Mouse (Mus musculus) mesoderm, embryonic 11.5 days (tissue): Measurements from ENCODE around the gene Grk1.

ENCODE experiments used
- DNase-seq: peaks from one replicate; pipeline ENCODE4 v3.0.0-alpha.2; 2012; ENCODE audit warnings: low read depth, low spot score

The Grk1 gene

DNA sequence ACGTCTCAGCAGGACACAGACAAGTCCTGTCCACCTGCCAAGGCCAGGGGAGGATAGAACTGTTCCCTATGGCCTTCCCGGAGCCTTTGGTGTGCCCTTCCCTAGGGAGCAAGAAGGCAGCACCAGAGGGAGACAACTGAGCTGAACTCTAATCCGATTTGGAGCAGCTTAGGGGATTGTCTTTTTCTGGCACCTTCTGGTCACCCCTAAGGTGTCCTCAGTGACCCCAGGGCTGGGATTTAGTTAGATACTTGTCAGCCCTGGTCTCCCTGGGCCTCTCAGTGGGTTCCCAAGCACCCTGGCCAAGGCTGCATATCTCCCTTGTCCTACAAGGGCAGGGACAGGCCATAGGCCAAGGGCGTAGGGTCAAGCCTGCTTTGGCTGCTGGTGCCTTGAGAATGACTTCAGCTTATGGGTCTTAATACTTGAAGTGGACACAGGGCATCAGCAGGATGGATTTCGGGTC is at the start of gene Grk1:
TSS of gene Grk1 (plus strand) at position 416 of the 466 bp plus-strand sequence.
- no peak for DNase-seq

DNA sequence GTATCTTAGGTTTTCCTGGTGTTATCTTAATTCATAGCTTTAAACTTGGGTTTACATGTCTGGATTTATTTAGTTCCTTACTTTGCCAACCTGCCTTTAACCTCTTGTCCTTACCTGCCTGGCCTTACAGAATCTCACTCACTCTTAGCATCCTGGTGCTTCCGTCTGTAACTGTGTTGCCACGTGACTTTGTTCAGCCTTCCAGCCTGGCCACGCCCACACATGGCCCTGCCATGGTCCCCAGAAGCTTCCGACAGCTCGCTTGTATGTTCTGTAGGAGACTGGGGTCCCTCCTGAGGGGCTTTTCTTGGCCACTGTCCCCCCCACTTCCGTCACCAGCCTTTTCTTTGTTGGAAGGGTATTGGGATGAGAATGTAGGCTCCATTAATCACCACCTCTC is 48.7 kb upstream of the Grk1 start:
- no peak for DNase-seq

DNA sequence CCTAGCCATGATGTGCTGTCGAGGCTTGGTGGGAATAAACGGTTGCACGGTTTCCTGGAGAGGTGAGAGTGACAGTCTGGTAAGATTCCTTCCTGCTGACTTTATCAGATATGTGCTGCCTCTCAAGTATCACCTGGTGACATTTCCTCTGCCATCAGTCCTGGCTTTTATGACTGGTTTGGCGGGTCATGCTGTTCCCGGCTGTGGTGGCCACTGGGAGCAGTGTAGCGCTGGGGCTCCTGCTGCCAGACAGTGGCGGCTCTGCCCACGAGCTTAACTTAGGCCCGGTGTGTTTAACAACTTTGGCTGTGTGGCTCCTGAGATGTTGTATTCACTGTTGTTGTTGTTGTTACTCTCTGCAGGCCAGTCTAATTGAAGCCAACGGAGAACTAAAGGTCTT is 48.2 kb upstream of the Grk1 start:
- DNase-seq = no peak

DNA sequence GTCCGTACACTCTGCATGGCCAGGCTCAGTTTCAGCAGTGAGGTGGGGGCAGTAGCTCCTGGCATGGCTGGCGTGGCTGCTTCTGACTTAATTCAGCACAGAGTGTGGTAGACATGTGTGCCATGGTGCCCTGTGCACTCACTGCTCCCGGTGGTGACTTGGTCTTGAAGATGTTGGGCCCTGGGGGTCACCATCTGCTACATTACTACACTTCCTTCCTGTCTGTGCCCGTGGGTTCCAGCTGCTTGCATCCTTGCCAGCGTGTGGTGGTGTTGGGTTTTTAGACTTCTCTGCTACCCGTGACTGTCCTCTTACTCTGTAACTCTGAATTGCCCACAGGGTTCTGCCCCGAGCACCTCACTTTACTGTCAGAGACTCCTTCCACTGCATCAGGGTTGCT is 44.7 kb upstream of the Grk1 start:
- DNase-seq = no peak

DNA sequence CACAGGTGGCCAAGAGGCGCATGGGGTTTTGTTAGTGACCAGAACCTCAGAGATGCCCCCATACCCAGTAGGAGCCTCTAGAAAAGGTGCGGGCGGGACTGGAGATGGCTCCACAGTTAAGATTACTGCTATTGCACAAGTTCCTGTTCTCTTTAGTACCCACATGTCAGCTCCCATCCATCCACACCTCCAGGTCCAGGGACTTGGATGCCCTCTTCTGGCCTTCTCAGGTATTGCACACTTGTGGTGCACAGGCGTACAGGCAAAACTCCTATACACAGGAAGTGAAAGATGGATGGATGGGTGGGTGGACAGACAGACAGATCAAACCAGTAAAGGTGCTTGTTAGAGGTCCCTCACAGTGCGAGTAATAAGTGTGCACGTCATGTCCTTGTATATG is 43.0 kb upstream of the Grk1 start:
- DNase-seq = peak; percentile 19

DNA sequence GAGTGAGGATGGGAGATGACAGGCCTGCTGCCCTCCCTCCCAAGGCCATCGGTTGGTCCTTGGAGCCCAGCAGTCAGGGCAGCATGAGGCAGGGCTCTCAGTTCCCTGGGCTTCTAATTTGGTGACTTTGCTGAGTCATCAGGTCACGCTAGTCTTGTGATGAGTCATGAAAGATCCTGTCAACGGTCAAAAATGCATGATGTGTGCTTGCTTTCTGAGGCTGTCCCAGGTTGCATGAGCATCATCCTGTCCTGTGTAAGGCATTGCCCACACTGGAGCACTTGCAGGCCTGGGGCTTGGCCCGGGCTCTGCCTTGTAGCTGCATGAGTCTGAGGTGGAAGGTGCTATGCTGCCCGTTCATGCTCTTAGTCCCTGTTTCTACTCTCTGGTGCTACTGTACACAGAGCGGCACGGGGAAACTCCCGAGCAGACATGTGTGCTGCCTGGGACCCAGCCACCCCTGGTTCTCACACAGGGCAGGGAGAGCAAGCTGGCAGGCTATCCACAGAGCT is 31.7 kb upstream of the Grk1 start:
- DNase-seq = no peak

DNA sequence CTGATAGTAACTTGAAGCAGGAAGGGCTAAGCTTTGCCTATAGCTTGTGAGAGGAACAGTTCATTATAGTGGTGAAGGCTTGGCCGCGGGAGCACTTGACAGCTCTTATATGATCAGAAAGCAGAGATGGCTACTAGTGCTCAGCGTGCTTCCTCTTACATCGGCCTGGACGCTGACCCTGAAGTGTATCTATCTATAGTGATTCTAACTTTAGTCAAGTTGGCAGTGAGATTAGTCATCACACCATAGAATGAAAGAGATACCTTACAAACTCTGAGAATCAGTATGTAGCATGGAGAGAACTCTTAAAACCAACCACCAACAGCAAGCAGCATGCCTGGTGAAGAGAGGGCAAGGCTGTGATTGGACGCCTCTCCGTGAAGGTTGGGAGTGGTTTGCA is 23.3 kb upstream of the Grk1 start:
- DNase-seq = no peak

DNA sequence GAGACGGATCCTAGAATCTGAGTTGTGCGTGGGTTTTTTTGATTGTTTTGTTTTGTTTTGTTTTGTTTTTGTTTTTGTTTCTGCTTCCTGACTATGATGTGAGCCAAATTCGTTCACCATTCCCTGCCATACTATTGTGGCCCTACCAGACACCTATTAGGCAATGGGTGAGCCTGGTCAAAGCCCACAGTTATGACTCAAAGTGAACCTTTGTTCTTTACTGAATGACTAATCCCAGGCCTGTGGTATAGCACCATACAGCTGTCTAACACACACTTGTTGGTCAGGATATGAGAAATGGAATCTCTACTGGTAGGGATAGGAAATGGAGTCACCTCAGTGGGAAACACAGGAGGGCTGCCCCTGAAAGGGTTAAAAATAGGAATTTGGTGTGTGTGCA is 22.3 kb upstream of the Grk1 start:
- no peak for DNase-seq

DNA sequence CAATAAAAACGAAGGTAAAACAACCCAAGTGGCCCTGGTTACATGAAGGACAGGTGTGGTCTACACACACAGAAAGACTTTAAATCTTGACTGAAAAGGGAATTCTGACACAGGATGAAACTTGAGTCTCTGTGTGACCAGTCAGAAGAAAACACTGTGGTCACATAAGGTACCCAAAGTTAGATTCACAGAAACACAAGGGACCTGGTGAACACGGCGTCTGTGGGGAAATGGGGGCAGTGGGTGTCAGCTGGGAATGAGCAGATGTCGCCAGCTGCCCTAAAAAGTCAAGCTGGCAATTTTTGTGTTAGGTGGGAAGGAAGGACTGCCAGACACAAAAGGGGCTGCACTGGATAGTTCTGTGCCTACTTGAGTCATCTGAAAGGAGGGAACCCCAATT is 21.9 kb upstream of the Grk1 start:
- no peak for DNase-seq

DNA sequence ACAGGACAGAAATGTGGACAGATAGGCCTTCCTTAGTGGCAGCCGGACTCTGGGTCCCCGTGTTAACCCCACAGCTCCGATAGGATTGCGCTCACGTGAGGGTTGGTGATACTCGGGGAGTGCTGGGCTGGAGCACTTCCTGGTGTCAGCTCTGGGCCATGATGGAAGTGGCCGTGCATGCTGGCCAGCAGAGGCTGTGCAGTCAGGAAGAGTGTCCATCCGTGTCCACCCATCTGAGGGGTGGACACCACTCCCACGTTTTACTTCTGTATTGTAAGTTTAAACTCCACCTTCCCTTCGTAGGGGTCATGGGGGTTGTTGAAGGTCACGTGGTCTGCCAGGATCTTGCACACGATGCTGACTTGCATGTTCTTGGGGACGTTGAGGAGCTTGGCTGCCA is 18.5 kb upstream of the Grk1 start:
- no peak for DNase-seq

DNA sequence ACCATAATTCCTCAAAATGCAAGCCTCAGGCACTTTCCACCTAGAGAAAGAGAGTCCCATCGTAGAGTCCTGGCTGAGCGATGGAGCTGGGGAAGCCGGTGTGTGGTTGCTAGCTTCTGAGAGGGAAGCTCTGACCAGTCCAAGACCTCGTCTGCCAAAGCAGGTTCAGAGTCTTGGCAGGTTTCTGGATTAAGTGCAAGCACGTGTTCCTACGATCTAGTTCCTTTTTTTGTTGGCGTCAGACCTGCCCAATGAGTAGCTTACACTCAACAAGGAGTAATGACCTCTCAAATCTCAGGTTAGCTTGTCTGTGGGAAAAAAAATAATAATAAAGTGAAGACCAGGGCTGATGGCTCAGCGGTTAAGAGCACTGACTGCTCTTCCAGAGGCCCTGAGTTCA is 17.2 kb upstream of the Grk1 start:
- DNase-seq = no peak

DNA sequence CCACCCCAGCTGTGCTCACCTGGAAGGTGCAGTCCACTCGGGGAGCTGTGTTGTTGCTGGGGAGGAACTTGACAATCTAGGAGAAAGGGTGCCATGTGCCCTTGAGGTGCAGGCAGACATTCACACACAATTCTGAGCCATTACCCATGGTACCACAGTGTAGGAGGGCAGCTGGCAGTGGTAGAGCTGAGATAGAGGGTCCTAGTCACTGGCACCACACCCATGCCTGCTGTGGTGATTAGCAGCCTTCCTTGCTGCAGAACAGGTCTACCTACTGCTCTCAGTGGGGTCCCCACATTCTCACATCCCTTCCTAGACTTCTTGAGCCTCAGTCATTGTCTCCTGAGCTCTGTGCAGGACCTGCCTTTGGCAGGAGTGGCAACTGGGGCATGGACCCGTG is 16.1 kb upstream of the Grk1 start:
- DNase-seq = no peak

DNA sequence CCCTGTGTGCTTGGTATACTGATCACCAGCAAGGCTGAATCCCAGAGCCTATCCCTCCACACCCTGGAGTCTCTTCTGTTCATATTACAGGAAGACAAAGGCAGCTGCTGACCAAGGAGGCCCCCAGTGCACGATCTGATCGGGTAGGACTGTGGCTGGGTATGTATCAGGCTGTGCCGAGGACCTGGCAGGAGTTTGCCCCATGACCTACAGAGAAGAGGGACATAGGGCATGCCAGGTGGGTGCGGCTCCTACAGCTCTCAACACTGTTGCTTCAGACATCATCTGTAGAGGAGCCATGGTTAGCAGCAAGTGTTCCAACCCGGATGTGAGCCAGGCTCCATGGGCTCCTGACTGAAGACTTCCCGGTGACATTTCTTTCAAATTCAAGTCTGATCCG is 11.0 kb upstream of the Grk1 start:
- DNase-seq = no peak

DNA sequence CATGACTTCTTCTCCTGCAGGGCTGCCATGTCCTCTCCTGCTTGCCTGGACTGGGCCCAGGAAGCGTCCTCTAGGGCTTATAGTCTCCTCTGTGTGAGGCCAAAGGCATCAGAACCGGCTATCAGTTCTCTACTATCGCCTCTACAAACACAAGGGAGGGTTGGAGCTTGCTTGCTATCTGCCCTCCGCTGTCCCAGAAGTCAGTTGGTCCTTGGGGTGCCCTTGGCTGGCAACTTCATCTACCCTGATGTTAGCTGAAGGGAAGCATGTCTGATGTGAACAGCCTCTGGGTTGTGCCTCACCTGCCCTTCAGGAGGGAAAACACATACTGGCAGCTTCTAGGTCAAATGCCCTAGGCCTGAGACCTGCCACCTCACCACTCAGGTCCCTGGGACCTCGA is 8.2 kb upstream of the Grk1 start, which contains the start of gene Atp4b:
TSS of gene Atp4b (minus strand) at position 101 of the 400 bp plus-strand sequence.
- DNase-seq = no peak

DNA sequence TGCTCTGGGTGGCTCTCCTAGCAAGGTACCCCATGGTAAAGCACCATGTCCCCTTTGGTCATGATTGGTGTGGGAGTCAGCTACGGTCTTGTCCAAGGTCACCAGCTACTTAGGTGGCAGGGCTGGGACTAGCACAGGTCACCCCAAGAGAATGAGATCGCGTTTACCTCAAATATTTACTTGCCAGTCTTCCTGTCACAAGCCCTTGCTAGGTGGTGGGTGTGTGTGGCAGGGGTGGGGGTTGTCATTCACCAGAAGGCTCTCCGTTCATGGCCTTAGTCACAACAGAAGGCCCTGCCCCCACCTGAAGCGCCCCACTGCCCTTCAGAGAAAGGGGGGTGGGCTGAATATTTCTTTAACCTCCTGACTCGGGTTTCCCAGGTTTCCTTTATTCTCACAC is 1.4 kb upstream of the Grk1 start:
- DNase-seq = no peak

DNA sequence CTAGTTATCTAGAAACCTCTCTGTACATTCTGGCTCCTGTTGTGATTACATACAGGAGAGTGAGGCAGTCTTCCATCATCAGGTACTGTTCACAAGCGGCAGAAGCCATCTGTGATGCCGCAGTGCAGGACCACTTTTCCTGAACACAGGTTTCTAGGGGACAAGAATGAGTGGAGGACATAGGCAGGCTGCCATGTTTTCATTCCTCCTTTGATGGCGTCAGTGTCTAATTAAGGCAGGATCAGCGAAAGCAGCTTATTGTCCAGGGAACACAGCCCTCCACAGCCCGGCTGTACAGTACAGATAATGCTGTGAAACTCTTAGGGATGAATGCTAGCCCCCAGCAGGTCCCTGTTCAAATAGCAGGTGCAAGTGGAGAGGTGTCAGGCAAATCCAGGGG is 1.1 kb downstream of the Grk1 start:
- no peak for DNase-seq

DNA sequence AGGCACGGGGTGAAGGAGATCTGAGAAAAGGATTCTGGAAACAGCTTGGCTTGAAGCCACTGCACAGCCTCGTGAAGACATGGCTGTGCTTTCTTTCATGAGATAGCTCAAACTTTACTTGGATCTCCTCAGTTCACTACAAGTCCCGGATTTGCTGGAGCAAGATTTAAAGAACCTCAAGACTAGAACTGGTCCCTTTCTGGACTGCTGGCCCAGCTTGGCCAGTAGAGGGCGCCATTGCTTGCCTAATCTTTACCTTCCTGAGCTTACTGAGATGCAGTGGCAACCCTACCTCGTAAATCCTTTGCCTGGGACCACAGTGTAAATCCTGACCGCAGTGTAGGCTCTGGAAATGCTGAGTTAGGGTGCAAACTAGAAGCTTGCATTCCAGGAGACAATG is 6.7 kb downstream of the Grk1 start:
- DNase-seq = peak; percentile 78

DNA sequence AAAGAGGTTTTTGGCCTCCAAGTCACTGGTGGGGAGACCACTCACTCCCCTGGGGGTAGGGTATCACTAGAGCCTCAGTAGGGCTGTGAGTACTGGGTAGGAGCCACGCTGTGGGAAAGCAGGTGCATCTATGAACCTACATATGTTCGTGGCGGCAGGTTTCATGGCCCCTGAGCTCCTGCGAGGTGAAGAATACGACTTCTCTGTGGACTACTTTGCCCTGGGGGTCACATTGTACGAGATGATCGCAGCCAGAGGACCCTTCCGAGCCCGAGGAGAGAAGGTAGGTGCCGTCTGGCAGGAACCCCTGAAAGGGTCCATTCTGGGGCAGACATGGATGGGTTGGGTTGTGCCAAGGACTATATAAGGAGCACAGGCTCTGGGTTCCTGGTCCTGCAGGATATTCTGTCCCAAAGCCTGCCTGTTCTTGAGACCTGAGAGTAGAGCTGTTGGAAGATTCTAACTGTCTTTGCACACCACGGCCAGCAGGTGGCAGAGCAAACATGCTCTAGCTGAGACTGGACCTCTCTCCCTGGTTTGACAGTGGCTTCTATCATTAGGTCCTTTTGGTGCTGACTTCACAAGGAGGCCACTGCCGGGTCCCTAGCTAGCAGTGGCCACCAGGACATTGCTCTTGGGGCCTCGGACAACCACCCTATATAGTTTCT is 8.1 kb downstream of the Grk1 start:
- peak; percentile 70 for DNase-seq

DNA sequence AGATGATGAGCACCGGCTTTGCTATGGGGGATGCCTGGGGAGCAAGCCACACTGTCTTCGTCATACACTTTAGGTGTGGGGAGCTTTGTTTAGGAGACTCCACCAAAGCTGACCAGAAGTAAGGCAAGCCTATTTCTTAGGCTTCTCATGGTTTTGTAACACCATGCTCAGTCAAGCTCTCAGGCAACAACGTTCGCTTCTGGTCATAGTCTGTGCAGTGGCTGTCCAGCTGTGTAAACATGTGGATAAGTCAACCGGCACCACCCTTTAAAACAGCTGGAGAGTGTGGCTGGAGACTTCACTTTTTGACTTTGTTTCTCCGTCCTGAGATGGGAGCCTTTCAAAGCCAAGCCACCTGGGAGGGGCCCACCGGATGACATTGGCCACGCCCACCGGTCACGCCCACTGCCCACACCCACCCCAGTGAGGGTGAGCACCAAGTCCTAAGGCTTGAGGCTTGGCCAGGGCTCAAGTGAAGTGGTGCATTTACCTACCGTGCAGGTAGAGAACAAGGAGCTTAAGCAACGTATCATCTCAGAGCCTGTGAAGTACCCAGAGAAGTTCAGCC is 9.0 kb downstream of the Grk1 start:
- no peak for DNase-seq

DNA sequence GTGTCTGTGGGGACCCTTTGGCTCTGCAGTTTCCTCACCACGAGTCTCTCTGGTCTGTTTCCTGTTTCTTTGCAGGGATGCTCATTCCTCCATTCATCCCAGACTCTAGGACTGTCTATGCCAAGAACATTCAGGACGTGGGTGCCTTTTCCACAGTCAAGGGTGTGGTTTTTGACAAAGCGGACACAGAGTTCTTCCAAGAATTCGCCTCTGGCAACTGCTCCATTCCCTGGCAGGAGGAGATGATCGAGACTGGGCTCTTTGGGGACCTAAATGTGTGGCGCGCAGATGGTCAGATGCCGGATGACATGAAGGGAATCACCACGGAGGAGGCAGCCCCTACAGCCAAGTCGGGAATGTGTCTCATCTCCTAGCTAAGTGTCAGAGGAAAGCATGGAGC is 11.0 kb downstream of the Grk1 start:
- DNase-seq = no peak

DNA sequence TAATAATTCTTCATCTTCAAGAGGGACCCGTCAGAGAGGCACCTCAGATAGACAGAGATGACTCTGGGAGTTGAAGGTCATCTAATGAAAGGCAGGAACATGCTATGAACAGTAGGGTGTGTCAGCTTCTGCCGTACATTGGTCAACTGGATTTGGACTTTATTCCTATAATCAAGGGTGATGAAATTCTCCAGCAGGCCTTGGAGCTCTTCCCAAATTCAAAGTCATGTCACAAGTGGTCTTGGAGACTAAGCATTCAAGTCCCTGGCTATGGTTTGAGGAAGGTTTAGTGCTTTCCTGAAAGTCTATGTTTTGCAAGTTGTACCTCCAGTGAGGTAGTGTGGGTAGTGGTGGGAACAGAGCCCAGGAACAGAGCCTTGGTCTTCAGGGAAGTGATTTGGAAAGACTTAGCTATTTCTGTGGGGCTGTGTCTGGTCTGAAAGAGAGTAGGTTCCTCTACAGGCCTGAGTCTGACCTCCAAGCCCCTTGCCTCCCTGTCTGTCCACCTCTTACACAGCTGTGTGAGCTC is 14.3 kb downstream of the Grk1 start:
- no peak for DNase-seq

DNA sequence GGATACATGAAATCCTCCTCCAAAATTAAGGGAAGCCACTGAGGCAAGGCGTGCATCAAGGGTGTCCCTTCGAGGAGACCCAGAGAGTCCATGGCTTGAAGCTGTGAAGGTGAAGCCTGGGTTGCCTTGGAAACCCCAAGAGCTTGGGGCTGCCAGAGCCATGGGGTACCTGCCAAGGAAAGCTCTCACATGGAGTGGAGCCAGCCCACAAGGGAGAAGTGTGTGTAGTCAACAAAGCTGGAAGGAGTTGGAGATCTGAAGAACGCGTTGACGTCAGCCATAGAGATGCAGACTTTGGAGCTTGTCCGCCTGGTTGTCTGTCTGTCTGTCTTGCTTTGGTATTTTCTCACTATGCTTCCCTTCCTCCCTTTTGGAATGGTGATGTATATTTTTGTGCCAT is 16.1 kb downstream of the Grk1 start:
- DNase-seq = no peak

DNA sequence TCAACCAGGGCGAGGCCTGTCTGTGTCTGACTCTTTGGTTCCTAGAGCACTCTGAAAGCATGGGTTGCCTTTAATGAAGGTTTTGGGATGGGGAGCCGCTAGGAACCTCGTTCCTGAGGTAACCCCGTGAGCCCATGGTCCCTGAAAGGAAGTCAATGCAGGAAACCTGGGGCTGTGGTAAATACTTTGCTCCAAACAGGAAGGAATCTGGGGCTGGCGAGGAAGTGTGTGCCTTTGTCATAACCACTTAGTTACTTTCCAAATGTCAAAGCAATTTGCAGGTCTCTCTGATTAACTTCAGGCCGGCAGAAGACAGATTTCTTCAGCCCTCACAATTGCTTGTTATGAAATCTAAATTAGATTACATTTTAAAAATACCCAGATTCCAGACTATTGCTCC is 22.5 kb downstream of the Grk1 start:
- DNase-seq = no peak
